Mouse (Mus musculus): ENCODE data around the gene Arid3c.

- TF ChIP-seq CTCF (IDR thresholded peaks at IDR 0.05; ENCODE audit: borderline replicate concordance, extremely low read depth, insufficient read depth, insufficient read length) = no peak
- no peak for TF ChIP-seq POLR2A (IDR thresholded peaks at IDR 0.05; ENCODE audit: borderline replicate concordance, extremely low read depth, insufficient read depth, insufficient read length, poor library complexity, severe bottlenecking)
Measured at GRCm38 (mm10) chr4:41739260-41739659, 8.3 kb upstream of the Arid3c start.
